Mouse (Mus musculus) thymus, adult 2 months (tissue): ENCODE data around the gene Fam89a.

ENCODE experiments used
- CTCF ChIP-seq: fragments of 200-500 bp; IDR thresholded peaks from 2 replicates; pipeline ENCODE4 v1.5.1; 2012; ENCODE audit warnings: mild to moderate bottlenecking, control low read depth, low read length, moderate library complexity, borderline replicate concordance; ENCODE audit not compliant: control insufficient read depth, poor library complexity, insufficient read depth; ENCODE audit errors: extremely low read depth
- POLR2A ChIP-seq: fragments of 200-500 bp; IDR thresholded peaks from 2 replicates; pipeline ENCODE4 v1.6.1; 2012; ENCODE audit warnings: mild to moderate bottlenecking, low read length, control low read depth, moderate library complexity; ENCODE audit not compliant: control insufficient read depth, poor library complexity, insufficient read depth; ENCODE audit errors: extremely low read depth

DNA sequence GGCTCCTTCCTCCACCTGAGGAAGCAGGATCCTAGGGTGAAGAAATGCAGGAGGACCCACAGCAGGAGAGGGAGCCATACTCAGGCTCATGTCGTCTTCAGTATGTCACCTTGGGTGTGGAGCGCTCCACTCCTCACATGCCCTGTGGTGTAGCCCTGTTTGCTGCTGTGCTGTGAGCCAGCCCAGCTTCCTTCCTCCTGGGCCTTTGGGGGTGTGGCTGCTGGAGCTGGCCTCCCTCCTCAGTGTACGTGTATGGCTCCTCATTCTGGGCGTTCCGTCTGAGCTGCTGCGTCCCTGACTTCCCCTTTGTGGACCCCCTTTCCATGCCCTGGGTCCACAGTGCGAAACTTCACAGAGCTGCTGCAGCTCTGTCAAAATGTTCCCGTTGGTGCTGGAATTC is 18.8 kb downstream of the Fam89a start:
- TF ChIP-seq POLR2A (no peak), CTCF (no peak)
